Mouse (Mus musculus): ENCODE results near the gene Pgp. TPM values are rescaled to one million over a fixed set of nuclear protein-coding genes. Genes with fewer than 3 reads are reported as not detected.

Gene Pgp
- polyA plus RNA-seq, 1 experiment, result 597 TPM

GRCm38 (mm10) chr17:24429201-24429983, 40.8 kb upstream of the Pgp start:
- Histone ChIP-seq H3K36me3 (ENCODE audit: control insufficient read depth, insufficient read depth, low read length) (no peaks in the 10 kb centered on the region), H3K27ac (ENCODE audit: control insufficient read depth, insufficient read depth, low read depth, low read length) (no peak overlapping the region), H3K4me1 (ENCODE audit: control insufficient read depth, insufficient read depth, low read length) (peaks cover 4% of the 10 kb centered on the region), H3K27me3 (ENCODE audit: control insufficient read depth, insufficient read depth, low read length) (no peaks in the 10 kb centered on the region), H3K4me3 (ENCODE audit: control insufficient read depth, low read depth, low read length) (no peak overlapping the region)
- TF ChIP-seq CTCF (IDR thresholded peaks at IDR 0.05; ENCODE audit: control insufficient read depth, insufficient read depth, insufficient replicate concordance, low read depth, low read length) (no peak), POLR2A (IDR thresholded peaks at IDR 0.05; ENCODE audit: control insufficient read depth, low read depth, low read length) (no peak)

DNA sequence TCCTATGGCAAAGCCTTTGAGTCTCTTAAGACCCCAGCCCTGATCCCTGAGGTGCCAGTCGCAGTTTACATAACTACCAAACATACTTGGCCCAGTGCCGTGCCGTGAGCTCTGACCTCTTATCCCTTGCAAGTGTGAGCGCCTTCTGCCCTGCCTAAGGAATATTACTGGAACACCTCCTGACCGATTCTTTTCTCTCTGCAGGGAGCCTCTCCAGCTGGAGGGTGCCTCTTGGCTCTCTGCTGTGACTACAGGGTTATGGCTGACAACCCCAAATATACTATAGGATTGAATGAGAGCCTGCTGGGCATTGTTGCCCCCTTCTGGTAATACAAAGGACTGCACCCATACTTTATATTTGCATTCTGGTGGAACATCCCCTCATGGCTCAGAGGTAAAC, 33.2 kb upstream of the Pgp start:
- TF ChIP-seq CTCF (IDR thresholded peaks at IDR 0.05; ENCODE audit: control insufficient read depth, insufficient read depth, insufficient replicate concordance, low read depth, low read length) (no peak; the same call in 1 of the 2 replicates), POLR2A (IDR thresholded peaks at IDR 0.05; ENCODE audit: control insufficient read depth, low read depth, low read length) (no peak)
- H3K27ac ChIP-seq (ENCODE audit: control insufficient read depth, insufficient read depth, low read depth, low read length), result no peak overlapping the region
- H3K36me3 ChIP-seq (ENCODE audit: control insufficient read depth, insufficient read depth, low read length), result no peaks in the 10 kb centered on the region

DNA sequence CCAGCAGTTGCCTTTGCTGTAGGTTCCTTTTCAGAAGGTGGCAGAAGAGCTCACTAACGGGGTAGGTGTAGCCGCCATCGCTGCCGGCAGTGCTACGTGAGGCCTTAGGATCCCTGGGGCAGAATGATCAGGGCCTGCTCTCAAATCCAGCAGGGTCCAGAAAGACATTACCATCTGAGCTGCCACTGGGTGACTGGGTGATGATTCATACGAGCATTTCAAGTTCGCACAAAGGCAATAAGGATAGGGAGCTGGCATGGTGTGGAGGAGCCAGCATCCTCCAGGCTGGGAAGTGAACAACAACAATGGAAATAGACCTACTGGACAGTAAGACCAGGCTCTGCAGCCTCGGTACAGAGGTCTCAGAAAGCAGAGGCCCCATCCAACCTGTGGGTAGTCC, 29.8 kb upstream of the Pgp start:
- Histone ChIP-seq H3K27me3 (ENCODE audit: control insufficient read depth, insufficient read depth, low read length) (no peaks in the 10 kb centered on the region), H3K4me3 (ENCODE audit: control insufficient read depth, low read depth, low read length) (no peak overlapping the region), H3K4me1 (ENCODE audit: control insufficient read depth, insufficient read depth, low read length) (no peaks in the 10 kb centered on the region), H3K36me3 (ENCODE audit: control insufficient read depth, insufficient read depth, low read length) (peaks cover 2% of the 10 kb centered on the region), H3K27ac (ENCODE audit: control insufficient read depth, insufficient read depth, low read depth, low read length) (no peak overlapping the region)
- TF ChIP-seq POLR2A (IDR thresholded peaks at IDR 0.05; ENCODE audit: control insufficient read depth, low read depth, low read length), result no peak
- no peak for TF ChIP-seq CTCF (IDR thresholded peaks at IDR 0.05; ENCODE audit: control insufficient read depth, insufficient read depth, insufficient replicate concordance, low read depth, low read length)

More for the DNA sequence above, 33.2 kb upstream of the Pgp start:
- Histone ChIP-seq H3K4me3 (ENCODE audit: control insufficient read depth, low read depth, low read length) (no peak overlapping the region), H3K4me1 (ENCODE audit: control insufficient read depth, insufficient read depth, low read length) (no peaks in the 10 kb centered on the region), H3K27me3 (ENCODE audit: control insufficient read depth, insufficient read depth, low read length) (no peaks in the 10 kb centered on the region)

DNA sequence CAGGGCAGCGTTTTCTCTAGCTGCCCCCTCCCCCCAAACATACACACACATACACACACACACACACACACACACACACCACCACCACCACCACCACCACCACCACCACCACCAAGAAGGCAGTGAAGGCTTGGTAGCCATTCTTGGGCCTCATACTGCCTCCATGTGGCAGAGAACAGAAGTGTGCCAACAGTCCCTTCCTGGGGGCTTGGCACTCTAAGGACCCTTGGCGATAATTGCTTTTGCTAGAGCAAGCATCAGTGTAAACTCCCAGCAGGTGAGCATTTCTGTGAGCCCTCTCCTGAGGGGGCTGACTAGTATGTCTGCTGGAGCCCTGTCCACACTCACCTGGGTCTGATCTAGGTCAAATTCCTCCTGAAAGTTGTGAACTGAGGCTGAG, 29.0 kb upstream of the Pgp start:
- TF ChIP-seq CTCF (IDR thresholded peaks at IDR 0.05; ENCODE audit: control insufficient read depth, insufficient read depth, insufficient replicate concordance, low read depth, low read length) (peak; percentile 16; the same call in 1 of the 2 replicates), POLR2A (IDR thresholded peaks at IDR 0.05; ENCODE audit: control insufficient read depth, low read depth, low read length) (no peak)
- H3K27ac ChIP-seq (ENCODE audit: control insufficient read depth, insufficient read depth, low read depth, low read length), result no peak overlapping the region
- H3K4me1 ChIP-seq (ENCODE audit: control insufficient read depth, insufficient read depth, low read length), result no peaks in the 10 kb centered on the region
- H3K27me3 ChIP-seq (ENCODE audit: control insufficient read depth, insufficient read depth, low read length), result no peaks in the 10 kb centered on the region
- H3K36me3 ChIP-seq (ENCODE audit: control insufficient read depth, insufficient read depth, low read length), result peaks cover 2% of the 10 kb centered on the region
- H3K4me3 ChIP-seq (ENCODE audit: control insufficient read depth, low read depth, low read length), result no peak overlapping the region

DNA sequence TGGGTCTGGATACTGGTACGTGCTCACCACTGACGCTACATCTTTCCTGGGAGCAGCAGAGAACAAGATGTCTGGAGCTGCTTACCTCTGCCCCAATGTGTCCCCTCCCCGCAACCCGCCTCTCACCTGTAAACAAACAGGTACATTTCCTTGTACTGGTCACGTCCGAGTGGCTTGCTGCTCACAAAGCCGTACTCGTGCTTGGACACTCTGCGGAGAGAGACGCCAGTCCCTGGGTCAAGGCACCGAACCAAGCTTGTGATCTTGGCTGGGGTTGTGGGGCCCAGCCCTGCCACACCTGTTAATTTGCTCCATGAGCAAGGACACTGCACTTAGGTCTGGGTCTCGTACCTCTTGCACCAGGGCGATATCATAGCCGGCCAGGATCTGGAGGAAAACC, 28.1 kb upstream of the Pgp start:
- Histone ChIP-seq H3K36me3 (ENCODE audit: control insufficient read depth, insufficient read depth, low read length) (peaks cover 2% of the 10 kb centered on the region), H3K4me1 (ENCODE audit: control insufficient read depth, insufficient read depth, low read length) (no peaks in the 10 kb centered on the region), H3K4me3 (ENCODE audit: control insufficient read depth, low read depth, low read length) (no peak overlapping the region), H3K27ac (ENCODE audit: control insufficient read depth, insufficient read depth, low read depth, low read length) (no peak overlapping the region), H3K27me3 (ENCODE audit: control insufficient read depth, insufficient read depth, low read length) (no peaks in the 10 kb centered on the region)
- no peak for TF ChIP-seq POLR2A (IDR thresholded peaks at IDR 0.05; ENCODE audit: control insufficient read depth, low read depth, low read length)
- TF ChIP-seq CTCF (IDR thresholded peaks at IDR 0.05; ENCODE audit: control insufficient read depth, insufficient read depth, insufficient replicate concordance, low read depth, low read length), result no peak

DNA sequence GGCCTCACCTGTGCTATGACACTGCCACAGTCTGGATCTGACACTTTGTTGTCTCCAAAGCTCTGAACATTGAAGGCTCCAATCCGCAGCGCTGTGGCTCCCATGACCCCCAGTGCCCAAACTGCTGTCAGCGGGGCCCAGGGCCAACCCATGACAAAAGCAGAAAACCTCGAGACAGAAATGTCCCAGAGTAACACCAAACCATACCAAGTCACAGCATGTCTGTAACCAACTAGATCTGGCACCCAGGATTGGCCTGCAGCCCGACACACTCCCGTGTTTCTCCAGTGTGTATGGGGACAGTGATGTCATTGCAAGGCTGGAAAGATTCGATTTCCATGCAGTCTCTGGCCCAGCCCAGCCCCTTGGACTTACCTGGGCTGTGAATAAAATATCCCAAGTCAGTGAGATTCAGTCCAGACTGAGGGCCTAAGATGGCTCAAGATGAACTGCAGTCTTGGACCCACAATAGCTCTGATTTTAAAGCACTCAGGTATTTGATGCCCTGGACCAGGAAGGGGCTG, 27.5 kb upstream of the Pgp start, which contains the start of gene Dnase1l2:
TSS of gene Dnase1l2 (minus strand) at position 474 of the 524 bp plus-strand sequence.
- no peak within 1 kb of the TSS for H3K27ac ChIP-seq (ENCODE audit: control insufficient read depth, insufficient read depth, low read depth, low read length)
- no peak within 1 kb of the TSS for H3K4me3 ChIP-seq (ENCODE audit: control insufficient read depth, low read depth, low read length)
- H3K4me1 ChIP-seq (ENCODE audit: control insufficient read depth, insufficient read depth, low read length), result no peaks in the 10 kb centered on the region
- H3K27me3 ChIP-seq (ENCODE audit: control insufficient read depth, insufficient read depth, low read length), result no peaks in the 10 kb centered on the region
- TF ChIP-seq POLR2A (IDR thresholded peaks at IDR 0.05; ENCODE audit: control insufficient read depth, low read depth, low read length), result no peak
- TF ChIP-seq CTCF (IDR thresholded peaks at IDR 0.05; ENCODE audit: control insufficient read depth, insufficient read depth, insufficient replicate concordance, low read depth, low read length), result no peak
- H3K36me3 ChIP-seq (ENCODE audit: control insufficient read depth, insufficient read depth, low read length), result peaks cover 2% of the 10 kb centered on the region

DNA sequence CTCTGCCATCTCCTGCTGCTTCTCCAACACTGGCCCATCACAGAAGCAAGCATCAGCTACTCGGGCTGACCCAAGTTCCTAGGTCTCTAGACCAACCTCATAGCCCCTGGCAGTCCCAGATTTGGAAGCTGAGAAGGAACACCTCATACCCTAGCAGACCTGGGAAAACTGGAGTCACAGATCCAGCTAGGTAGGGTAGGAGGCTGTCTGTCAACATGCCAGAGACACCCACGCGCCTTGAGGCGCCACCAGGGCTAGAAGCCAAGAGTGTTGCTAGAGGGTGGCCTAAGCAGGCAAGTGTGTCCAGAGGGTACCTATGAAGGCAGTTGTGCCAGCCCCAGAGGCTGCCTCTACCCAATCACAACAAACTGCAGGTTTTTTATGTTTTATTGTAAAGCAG, 26.8 kb upstream of the Pgp start:
- TF ChIP-seq CTCF (IDR thresholded peaks at IDR 0.05; ENCODE audit: control insufficient read depth, insufficient read depth, insufficient replicate concordance, low read depth, low read length), result no peak
- TF ChIP-seq POLR2A (IDR thresholded peaks at IDR 0.05; ENCODE audit: control insufficient read depth, low read depth, low read length), result no peak
- H3K36me3 ChIP-seq (ENCODE audit: control insufficient read depth, insufficient read depth, low read length), result peaks cover 4% of the 10 kb centered on the region

More for the DNA sequence above, 26.8 kb upstream of the Pgp start:
- Histone ChIP-seq H3K4me3 (ENCODE audit: control insufficient read depth, low read depth, low read length) (no peak overlapping the region), H3K27me3 (ENCODE audit: control insufficient read depth, insufficient read depth, low read length) (no peaks in the 10 kb centered on the region), H3K4me1 (ENCODE audit: control insufficient read depth, insufficient read depth, low read length) (no peaks in the 10 kb centered on the region), H3K27ac (ENCODE audit: control insufficient read depth, insufficient read depth, low read depth, low read length) (no peak overlapping the region)
